Mouse (Mus musculus) layer of hippocampus, postnatal 10 days (tissue): ENCODE results near the gene Cnih3. TPM values are rescaled to one million over a fixed set of nuclear protein-coding genes. Genes with fewer than 3 reads are reported as not detected.

Experiments used
- DNase-seq, 2 experiments: peaks; one replicate each; pipeline ENCODE4 v3.0.0; 2021; ENCODE audit warnings: low spot score in 2 of 2
- long read RNA-seq: library from polyadenylated mRNA; stranded (forward); transcript quantifications from one replicate; pipeline ENCODE4 v2.0.0, GENCODE M21; 2023
- total RNA-seq, 2 experiments: library from RNA; stranded (reverse); gene quantifications; 2 replicates each; pipeline ENCODE4 v1.2.3; 2021

The Cnih3 gene
- 10 to 100 TPM; 48.3 to 56.1 TPM for total RNA-seq
- long read RNA-seq, transcript Cnih3-201 (6 exons, 2,668 nt), result major isoform, 47 of 60 reads
- long read RNA-seq, partial matches to known transcripts, result 0 of 60 reads
- long read RNA-seq, other reads (novel, unspliced or antisense), result 11 of 60 reads

DNA sequence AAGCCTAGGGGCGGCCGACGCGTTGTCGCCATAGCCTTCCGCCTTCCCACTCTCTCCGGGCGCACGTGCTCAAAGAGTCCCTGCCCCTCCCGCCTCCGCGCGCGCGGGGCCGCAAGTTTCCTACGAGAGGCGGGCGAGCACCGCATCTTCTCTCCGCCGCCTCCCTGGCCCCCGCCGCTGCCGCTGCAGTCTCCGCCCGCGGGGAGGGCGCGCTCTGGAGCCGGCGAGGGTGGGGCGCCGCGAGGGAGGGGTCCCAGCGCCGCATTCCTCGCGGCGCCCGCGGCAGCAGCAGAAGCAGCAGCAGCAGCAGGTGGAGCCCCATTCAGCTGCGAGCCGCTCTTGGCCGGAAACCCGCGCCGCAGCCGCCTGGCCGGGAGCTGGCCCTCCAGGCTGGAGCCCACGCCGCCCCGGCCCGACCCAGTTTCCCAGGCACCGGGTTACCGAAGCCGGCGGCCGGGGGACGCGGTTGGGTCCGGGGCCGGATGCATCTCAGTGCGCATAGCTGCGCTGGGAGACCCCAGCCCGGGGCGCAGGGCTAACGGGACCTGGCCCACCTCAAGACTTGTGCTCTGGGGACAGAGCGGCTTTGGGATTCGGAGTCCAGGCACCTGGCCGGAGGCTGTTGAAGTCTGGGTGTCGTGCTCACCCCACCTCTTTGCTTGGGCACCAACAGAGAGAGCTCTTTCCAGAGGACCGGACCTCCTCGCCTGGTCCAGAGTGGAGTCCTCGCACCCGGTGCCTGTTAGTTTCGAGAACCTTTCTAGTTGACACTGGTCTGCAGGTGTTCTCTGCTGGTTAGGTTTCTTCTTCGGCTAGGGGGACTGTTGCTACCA lies at the start of gene Cnih3:
Gene Cnih3 (plus strand): TSS at position 262 of the 833 bp plus-strand sequence.
- DNase-seq, result peak; percentile 56 to 72

DNA sequence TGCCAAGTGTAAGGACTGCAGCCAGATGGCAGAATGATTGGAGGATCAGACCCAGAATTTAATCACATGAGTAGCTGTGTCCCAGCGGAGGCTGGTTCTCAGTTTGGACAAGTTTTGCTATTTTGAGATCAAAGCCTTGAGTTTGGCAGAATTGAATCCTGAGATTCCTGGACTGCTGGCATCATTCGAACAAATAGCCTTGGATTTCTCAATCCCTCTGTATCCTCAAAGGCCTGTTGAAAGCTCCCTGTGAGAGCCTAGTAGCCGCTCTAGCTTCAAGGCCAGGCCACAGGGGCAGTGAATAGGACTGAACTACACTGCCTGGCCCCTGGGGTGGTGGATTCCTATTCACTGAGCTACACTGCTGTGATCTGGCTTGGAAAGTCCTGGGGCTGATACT lies 44.4 kb upstream of the Cnih3 start:
- no peak for DNase-seq

DNA sequence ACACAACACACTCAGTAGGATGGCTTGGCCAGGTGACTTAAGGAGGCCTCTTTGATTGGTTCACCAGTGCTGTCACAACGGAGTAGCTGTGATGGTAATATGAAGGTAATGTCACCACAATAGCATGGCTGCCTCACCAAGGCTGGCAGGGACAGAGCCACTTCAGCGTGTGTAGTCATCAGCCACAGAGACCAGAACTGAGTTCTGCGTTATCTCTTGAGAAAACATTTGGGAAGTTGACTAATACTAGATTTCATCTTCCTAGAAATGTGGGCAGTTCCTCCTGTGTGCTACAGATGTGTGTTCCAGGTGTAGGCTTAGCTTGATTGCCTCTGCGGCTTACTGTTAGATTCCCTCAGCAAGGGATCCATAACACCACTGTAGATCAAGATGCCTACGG lies 41.7 kb upstream of the Cnih3 start:
- no peak for DNase-seq

DNA sequence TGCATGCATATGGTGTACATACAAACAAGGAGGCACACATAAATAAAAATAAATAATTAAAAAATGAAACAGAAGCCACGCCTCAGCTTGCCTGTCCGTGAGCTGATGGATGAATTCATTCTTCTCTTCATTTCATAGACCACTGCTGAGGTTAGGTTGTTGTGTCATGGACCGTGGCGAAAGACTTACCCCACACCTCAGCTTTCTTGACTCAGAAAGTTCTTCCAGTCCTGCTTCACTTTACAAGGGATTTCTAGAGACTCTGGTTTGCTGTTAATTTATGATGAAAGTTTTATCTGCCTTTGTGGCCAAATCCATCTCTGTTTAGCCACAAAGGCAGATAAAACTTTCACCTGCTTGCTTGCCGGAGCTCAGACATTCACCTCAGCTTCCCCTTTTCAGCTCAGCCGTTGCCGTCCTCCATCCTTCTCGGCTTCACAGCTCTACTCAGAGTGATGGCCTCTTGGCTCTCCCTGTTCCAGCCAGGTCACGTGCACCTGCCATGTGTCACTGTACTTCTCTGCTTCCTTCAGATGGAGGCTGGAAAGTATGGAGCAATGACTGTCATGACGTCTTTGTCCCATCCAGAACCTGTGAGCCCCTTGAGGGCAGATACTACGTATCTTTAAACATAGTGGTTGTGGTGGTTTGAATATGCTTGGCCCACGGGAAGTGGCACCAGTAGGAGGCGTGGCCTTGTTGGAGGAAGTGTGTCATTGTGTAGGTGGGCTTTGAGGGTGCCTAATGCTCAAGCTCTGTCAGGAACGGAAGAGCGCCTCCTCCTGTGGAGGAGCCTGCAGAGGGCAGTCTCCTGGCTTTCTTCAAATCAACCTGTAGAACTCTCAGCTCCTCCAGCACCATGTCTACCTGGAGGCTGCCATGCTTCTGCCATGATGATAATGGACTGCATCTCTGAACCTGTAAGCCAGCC lies 40.0 kb upstream of the Cnih3 start:
- DNase-seq, result no peak

DNA sequence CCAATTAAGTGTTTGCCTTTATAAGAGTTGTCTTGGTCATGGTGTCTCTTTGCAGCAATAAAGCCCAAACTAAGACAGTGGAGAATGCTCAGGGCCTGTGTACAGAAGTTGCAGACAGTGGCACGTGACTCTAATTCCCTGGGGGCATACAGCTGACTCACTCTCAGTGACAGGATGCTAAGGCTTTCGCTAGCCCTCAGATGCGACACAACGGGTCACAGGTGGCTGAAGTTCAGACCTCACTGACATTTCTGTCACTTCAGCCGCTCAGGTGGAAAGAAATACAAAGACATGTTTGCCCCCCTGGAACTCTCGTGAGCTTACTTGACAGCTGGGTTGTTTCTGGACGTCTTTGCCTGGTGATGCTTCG lies 39.4 kb upstream of the Cnih3 start:
- DNase-seq, result no peak

DNA sequence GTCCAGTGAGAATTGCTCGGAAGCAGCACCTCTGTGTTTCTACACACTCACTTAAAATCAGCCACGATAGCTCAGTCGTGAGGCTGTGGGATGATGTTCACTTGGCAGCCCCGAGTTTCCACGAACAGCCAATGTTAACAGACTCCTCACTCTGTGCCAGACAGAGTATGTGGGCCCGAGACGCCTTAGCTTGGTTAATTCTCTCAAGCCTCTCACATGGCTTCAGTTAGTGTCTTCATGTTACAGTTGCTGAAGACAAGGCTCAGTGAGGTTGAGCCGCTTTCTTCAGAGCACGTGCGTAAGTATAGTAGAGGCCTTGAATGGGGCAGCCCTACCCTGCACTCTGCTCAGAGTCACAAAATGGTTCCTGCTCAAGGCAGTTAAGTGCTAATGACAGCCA lies 38.1 kb upstream of the Cnih3 start:
- DNase-seq, result no peak

DNA sequence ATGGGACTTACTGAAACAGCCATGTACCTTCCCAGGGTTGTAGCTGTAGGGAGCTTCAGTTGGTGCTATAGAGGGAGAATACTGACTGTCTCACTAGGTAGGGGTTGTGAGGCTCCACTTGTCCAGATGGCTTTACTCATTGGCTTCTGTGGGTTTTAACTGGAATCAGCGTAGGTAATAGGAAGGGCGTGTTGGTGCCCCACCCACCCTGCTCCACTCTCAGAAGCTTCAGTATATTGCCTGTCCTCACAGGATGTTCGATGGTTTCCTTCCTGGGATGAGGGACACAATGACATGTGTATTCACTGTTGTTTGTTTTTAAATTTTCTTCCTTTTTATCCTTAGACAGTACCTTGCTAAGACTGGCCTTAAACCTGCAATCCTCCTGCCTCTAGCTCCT lies 37.1 kb upstream of the Cnih3 start:
- DNase-seq, result no peak

DNA sequence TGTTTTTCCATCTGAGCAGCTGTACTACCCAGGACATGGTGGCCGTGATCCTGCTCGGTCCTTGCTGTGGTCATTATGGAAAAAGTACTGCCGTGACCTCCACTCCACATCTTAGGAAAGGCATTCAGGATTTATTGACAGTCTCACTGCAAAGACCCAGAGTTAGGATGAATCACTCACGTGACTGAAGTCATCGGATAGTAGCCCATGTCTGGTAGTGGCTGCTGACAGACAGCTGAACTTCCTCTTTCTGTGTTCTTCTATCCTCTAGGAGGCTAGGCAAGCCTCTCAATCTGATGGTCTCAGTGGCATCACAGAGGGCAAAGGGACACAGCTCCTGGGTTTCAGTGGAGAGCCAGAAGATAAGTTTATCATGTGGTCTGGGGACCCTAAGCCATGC lies 35.9 kb upstream of the Cnih3 start:
- no peak for DNase-seq

DNA sequence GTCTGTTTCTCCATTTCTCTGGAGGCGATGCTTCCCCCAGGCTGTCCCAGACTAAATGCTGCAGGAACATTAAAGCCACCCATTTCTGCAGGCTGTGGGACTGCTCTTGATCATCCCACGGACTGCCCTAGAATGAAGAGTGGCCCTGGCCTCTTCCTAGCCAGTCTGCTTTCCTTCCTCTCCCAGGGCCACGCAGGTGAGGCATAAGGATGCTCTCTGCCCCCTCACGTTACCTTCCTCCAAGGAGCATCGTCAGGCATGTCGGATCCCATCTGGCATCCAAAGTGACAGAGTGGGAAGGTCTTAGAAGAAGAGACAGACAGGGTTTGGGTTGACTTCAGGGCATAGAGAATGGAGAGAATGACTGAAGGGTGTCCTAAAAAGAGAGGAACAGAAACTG lies 33.0 kb upstream of the Cnih3 start:
- DNase-seq, result no peak

DNA sequence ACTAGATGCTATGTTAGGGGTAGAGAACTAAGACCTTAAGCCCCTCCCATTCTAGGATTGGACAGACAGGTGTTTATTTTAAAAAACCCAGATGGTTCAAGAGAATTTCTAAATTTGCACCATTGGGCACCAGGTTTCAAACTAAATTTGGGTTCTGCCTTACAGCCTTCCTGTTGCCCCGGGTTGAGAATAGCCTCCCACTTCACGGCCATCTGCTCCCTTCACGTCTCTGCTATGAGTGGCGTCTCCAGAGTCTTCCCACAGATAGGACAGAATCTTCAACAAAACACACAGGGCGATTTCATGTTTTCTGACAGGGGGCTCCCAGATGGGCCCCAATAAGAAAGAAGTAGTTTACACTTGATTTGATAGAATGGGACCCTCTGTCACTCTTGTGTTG lies 31.3 kb upstream of the Cnih3 start:
- DNase-seq, result no peak

DNA sequence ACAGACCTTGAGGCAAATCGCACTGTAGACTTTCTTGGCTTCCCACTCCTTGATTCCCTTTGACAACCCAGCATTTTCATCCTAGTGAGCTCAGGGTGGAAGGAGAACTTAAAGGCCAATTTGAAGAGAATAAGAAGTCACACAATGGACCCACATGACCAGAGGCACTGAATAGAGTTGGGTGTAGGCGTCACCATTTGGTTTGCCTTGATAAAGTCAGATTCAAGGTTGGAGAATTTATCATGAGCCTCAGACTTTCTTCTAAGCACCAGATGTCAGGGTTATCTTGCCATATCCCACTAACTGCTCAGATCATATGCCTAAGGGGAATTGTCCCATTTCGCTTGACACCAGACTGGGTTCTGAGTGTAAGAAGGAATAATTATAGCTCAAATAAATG lies 29.3 kb upstream of the Cnih3 start:
- no peak for DNase-seq

DNA sequence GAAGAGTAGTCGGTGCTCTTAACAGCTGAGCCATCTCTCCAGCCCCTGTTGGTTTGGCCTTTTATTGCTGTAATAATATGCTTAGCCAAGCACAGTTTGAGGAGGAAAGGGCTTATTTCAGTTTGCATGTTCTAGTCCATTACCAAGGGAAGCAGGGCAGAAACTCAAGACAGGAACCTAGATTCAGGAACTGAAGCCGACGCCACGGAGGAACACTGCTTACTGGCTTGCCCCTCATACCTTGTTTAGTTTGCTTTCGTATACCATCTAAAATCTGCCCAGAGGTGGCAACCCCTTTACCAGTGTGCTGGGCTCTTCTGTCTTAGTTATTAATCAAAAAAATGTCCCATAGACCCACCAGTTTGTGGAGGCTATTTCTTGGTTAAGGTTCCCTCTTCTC lies 25.3 kb upstream of the Cnih3 start:
- no peak for DNase-seq

DNA sequence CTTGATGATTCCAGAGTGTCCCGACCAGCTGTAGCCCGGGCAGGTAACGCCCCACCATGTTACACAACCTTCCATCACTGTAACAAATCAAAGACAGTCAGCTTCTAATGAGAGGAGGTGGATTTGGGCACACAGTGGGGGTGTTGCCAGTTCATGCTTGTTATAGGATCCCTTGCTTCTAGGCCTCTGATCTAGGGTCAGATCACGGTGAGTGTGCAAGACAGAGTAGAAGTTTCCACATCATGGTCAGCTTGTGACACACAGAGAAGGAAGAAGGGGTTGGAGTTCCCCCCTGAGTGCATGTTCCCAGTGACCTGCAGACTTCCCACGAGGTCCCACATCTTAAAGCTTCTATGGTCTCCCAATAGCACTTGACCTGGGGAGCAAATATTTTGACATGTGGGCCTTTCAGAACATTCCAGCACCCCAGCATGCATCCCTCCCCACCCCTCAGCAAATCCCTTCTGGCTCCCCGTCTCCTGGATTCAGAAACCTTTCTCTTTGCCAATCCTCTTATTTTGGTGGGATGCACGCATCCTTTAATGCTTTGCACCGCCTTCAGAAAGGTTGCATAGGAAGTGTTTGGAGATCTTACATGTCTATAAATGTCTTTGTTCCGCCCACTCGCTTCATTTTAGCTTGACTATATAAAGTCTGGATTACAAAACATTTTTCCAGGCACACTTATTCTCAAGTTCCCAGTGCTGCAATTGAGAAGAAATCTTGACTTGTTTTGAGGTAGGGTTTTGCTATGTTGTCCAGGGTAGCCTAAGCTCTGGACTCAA lies 24.6 kb upstream of the Cnih3 start:
- no peak for DNase-seq

DNA sequence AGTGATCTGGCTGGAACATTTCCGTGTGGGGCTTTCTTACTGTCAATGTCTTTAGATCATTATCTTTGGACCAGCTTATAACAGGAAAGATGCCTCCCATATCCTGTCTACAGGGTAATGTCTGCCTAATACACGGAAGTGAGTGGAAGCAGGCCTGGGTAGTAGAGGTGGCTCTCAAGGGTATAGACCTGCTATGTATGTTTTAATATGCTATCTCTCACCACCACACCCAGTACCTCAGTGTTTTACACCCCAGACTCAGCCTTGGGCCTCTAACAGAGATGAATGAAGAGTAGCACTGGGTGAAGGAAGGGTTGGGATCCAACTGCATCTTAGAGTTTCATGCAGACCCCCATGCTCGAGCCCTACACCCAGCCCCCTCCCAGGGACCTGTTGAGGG lies 23.3 kb upstream of the Cnih3 start:
- DNase-seq, result no peak

DNA sequence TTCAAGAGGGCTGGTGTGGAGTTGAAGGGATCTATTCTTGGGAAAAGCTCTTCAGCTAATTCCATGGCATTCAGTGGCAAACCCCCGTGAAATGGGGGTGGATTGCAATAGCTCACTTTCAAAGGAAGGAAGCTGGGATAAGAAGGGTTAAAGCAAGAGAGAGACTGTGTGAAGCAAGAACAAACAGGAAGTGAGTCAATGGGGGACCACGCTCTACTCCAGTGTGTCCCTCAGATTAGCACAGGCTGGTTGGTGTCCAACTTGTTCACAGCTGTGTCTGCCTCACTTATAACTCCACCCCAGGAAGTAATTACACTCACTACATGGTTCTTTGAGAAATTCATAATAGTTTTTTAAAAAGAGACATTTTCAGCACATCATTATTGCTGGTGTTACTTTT lies 19.8 kb upstream of the Cnih3 start:
- DNase-seq, result no peak

DNA sequence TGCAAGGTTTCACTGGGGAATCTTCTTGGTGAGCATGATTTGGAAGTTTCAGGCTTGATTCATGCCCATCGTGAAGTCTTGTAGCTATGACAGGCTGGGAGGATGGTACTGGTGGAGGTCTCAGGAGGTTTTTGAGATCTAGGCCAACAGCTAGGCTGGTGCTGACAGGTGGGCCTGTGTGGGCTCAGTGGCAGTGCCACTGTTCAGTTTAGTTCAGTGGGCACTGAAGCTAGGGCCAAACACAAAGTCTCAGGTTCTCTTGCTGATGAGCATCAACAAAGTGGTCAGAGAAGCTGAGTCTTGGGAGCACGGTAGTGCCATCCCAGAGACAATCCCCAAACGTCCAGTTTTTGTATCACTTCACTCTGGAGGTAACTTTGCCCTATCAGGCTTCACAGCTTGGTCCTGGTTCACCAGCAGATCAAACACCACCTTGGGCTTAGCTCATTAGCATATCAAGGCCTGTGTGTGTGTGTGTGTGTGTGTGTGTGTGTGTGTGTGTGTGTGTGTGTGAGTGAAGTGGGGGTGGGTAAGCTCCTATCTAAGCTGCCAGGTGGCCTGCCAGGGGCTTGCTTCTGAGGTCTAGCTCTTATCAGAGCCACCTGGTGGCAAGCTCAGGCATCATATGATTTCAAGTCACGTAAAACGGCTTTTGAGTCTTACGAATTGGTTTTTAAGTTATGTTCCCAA lies 18.0 kb upstream of the Cnih3 start:
- no peak for DNase-seq

DNA sequence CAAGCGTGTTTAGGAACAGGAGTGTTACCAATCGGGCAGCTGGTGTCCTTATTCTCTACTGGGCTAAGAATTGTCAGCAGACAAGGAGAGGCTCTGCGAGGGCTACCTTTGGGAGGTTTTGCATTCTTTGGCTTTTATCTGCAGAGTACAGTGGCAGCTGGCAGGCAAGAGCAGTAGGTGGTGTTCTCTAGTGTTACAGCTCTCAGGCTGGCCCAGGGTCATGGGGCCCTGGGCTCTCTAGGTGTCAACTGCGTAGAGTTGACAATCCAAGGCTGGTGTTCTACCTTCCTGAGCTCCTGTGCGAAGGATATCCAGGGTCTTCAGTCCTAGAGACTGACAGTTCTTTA lies 17.4 kb upstream of the Cnih3 start:
- no peak for DNase-seq

DNA sequence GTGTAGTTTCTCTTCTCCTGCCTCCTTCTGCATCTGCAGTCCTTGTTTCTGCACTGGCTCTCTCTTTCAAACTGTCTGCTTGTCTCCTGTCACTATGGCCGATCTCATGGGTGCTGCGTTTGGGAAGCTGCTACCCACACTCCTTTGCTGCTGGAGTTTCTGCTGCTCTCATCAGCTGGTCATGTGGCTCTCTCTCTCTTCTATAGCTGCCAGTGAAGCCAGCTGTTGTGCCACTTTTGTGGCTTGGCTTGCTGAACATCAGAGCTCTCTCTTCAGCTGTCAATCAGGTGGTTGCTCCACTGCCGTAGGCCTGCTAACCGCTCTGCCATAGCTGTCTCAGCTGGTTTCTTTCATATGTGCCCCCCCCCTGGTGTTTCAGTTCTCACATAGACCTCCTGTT lies 17.0 kb upstream of the Cnih3 start:
- no peak for DNase-seq

DNA sequence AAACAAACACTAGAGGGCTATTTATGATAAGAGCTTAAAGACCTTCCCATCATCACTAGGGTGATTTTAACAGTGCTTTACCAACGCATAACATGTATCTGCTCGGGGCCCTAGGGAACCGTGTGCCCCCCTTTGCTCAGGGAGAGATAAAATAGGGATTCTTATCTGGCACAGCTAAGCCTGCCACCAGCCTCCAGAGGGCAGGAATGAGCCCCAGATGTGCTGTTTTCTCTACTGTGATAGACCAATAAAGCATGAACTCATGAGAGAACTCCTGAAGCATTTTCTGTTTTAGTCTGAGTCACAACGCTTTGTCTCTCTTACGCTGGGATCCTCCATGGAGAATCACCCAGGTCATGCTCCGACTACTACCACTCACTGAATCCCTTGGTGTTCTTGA lies 15.6 kb upstream of the Cnih3 start:
- no peak for DNase-seq

DNA sequence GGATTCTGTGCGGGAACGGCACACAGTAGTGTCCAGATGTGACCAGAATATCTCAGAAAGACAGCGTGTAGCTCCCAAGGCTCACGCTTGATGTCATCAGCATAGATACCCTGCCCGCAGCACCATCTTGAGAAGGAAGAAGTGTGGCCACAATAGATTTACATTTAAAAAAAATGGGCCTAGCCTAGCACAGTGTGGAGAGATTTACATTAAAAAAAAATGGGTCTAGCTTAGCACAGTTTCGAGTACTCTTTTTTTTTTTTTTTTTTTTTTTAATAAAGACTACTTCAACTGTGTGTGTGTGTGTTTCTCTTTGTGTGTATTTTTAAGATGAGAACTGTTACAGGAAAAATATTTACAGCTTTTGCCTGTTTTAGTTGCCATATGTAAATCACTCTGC lies 13.3 kb upstream of the Cnih3 start:
- no peak for DNase-seq

DNA sequence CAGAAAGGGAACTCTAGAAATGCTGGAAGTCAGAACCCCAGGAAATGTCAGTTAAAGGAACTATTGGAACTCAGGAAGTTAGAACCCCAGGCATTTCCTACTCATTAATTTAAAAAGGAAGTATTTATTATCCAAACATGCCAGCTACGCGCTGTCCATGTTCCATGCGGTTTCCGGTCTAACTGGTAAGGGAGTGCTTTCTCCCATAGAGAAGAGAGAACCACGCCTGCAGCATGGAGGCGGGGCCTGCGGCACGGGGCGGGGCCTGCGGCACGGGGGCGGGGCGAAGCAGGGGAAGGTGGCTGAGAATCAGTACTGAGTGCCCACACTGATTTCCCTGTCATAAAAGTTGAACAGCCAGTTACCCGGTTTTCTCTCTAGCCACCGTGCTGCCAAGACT lies 6.9 kb upstream of the Cnih3 start:
- DNase-seq, result no peak
